Mouse (Mus musculus) urinary bladder, adult 18-20 months (tissue): ENCODE data around the gene Olfr823.
A peak's percentile ranks its signal among the peaks of the same experiment; 100 is the strongest.
"Not testable (repeated sequence)": the region's sequence is repeated elsewhere in the genome, so short reads cannot be mapped to it uniquely, and the experiment has no call there.

Experiments
- DNase-seq, 2 experiments: peaks; one replicate each; pipeline ENCODE4 v3.0.0; 2022; ENCODE audit warnings: low spot score in 2 of 2, mixed read lengths in 2 of 2

The Olfr823 gene

DNA sequence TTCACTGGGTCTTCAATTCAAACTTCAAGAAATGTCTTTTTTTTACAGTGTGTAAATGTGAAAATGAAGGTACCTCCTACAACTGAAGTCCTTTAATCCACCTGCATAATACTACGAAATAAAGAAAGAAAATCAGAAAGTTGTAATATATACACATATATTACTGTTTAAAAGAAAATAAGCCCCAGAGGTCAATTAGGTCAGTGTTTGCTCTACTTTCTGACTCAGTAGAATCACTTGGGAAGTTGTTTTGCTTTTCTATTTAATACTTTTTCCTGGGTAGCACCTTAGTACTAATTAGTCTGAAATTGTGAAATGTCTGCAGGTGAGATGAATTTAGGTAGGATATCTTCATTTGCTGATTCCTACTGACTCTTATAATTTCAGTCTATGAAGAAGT is at the start of gene Olfr823:
Gene Olfr823 (minus strand): TSS at position 101 of the 400 bp plus-strand sequence.
- DNase-seq, result not testable (repeated sequence)

DNA sequence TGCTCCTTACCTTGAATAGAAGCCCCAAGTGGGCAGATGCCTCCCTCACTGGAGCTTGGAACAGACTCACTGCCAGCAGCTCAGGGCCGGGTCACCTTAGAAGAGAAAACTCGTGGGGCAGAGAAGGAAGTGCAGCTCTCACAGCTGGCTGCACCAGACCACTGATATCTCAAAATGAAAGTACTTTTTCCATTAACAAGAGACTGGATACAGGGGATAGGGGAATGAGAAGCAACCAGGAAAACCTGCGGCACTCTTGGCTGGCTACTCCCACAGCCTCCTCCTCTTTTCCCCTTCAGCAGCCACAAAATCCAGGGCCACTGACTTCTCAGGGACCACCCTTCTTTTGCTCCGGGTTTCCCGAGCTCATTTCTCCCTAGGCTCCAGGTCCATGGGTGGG is 28.9 kb upstream of the Olfr823 start:
- no peak for DNase-seq

DNA sequence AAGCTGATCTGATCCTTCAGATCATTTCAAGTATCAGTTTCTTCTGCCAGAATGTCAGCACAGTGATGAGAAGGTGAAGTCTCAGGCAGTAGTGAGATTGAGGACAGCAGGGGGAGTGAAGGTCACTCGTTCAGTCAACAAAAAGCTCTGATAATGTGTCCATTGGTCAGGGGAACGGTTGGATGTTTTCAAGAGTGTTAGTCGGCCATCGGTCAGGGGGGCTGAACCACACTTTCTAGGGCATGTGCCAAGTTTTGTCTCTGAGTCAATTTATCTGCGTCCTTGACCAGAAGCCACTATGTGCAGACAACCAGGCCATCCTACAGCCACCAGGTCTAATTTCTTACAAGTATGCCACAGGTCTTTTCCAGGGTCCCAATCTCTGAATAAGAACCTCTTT is 27.3 kb upstream of the Olfr823 start:
- not testable (repeated sequence) for DNase-seq

DNA sequence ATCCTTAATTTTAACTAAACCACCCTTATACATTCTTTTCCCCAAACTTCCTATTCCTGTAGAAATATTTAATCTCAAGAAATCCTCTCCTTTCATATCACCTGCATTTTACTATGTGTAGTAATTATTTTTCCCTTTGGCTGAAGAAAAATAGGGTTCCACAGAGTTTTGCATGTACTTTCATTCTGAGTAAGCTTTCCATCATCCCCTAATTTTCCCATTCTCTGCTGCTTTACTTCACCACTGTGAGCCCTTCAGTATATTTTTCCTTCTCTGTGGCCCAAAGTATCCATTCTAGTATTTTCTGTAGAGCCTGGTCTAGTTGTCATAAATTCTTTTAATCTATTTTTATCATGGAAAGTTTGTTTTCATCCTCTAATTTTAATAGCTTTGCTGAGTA is 19.6 kb upstream of the Olfr823 start:
- no peak for DNase-seq

DNA sequence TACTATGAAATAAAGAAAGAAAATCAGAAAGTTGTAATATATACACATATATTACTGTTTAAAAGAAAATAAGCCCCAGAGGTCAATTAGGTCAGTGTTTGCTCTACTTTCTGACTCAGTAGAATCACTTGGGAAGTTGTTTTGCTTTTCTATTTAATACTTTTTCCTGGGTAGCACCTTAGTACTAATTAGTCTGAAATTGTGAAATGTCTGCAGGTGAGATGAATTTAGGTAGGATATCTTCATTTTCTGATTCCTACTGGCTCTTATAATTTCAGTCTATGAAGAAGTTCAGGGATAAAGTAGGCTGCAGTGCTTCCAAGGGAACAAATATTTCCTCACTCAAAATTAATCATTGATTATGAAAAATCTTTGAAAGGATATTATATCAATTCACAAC is 14.7 kb upstream of the Olfr823 start, which contains the start of gene Olfr824:
Gene Olfr824 (minus strand): TSS at position 101 of the 400 bp plus-strand sequence.
- DNase-seq, result not testable (repeated sequence)

DNA sequence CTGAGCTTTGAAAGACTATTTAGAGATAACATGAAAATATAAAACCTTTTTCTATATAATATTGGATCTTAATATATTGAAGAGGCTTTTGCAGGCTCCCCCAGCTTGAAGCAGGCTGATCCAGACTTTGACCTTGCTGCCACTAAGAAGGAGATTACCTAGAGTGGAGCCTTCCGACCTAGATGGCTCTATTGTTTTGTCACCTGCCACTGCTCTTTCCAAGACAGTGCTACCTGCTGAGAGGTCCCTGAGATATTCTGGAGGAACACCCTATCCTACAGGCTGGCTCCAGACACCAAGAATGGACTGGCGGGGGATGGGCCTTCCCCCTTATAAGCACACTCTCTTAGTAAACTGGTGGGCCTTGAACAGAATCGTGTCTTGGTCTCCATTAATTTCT is 862 bp upstream of the Olfr823 start:
- not testable (repeated sequence) for DNase-seq

DNA sequence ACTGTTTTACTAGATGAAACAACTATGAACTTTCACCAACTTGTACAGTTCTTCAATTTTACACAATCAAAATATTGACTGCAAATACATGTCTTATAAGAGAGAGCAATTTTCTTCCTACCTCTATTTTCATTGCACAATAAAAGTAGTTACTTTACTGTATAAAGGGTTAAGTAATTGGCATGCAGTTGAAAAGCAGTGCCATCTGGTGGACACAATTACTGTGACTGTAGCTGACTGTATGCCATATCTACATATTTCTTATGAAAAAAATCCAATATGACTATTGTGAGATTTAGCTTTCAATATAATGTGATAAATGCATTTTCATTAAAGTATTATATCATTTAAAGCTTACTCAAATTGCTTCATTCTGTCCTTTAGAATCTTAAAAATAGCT is 19.1 kb downstream of the Olfr823 start:
- no peak for DNase-seq

DNA sequence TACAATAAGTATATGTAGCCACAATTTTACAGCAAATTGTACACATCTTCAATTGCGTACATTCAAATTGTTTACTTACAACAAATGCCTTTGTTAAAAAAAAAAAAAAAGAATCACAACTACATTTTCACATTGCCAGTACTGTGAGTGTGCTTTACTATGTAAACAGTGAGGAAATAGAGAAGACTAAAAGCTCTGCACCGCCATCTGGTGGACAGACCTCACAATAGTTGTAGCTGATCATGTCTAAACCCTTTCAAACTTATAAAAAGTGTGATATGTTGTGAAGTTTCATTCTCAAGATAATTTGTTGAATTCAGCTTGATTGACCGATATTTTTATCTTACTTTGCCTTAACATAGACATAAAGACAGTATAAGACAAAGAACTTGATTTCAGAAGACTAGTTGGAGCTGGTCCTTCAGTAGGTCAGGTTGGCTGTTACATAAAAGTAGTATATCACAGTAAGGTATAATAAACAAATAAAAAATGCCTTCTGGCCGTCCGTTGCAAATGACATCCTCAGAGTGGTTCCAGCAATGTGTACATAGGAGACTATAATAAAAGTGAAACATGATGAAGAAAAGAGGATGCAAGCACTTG is 22.2 kb downstream of the Olfr823 start:
- DNase-seq, result peak in 1 of 2 experiments; percentile 27

DNA sequence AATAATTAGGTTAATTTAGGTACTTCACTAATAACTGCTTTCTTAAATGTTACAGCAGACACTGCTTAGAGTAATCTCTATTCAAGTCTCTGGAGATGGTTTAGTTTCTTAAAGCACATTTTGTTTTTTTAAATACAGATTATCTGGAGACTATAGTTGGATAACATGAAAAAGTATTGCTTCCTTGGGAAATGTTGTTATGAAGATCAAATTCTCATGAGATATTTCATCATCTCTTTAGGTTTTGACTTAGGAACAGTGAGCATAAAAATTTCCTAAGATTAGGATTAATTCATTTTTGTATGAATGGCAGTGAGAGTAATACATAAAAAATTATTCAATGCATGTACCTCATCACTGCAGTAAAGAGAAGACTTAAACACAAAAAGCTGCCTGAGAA is 44.3 kb downstream of the Olfr823 start, which contains the start of gene Olfr822:
Gene Olfr822 (plus strand): TSS at position 301 of the 400 bp plus-strand sequence.
- no peak for DNase-seq
